Mouse (Mus musculus) erythroblast, embryonic 14.5 days (primary cell): ENCODE results near the gene Rae1. TPM values are rescaled to one million over a fixed set of nuclear protein-coding genes. Genes with fewer than 3 reads are reported as not detected.

Experiments used
- H3K27me3 ChIP-seq: 2 replicates; pipeline ENCODE4 v1.6.1; 2012; ENCODE audit warnings: inconsistent platforms; ENCODE audit not compliant: control insufficient read depth
- H3K36me3 ChIP-seq: 2 replicates; pipeline ENCODE4 v1.6.1; 2012; ENCODE audit warnings: mild to moderate bottlenecking, inconsistent platforms; ENCODE audit not compliant: control insufficient read depth
- H3K4me1 ChIP-seq: 2 replicates; pipeline ENCODE4 v1.6.1; 2012; ENCODE audit warnings: inconsistent platforms; ENCODE audit not compliant: control insufficient read depth
- H3K4me3 ChIP-seq: replicated peaks from 2 replicates; pipeline ENCODE3; 2012; ENCODE audit warnings: moderate library complexity, mild to moderate bottlenecking, inconsistent platforms
- H3K9me3 ChIP-seq: 2 replicates; pipeline ENCODE4 v1.6.1; 2012; ENCODE audit warnings: low read length, inconsistent platforms, mixed read lengths; ENCODE audit not compliant: control insufficient read depth
- GATA1 ChIP-seq: IDR thresholded peaks from 2 replicates; pipeline ENCODE4 v1.6.1; 2012; ENCODE audit warnings: low read length, inconsistent platforms, mixed read lengths
- TAL1 ChIP-seq: IDR thresholded peaks from 3 replicates; pipeline ENCODE4 v1.6.1; 2012; ENCODE audit warnings: low read length, inconsistent platforms, mixed read lengths
- polyA plus RNA-seq: library from polyadenylated mRNA; stranded (reverse); fragments of >175 nt; gene quantifications from 2 replicates; pipeline ENCODE4 v1.2.3, GENCODE M21; 2012

Gene Rae1
- polyA plus RNA-seq, 1 experiment = 3.4 TPM

DNA sequence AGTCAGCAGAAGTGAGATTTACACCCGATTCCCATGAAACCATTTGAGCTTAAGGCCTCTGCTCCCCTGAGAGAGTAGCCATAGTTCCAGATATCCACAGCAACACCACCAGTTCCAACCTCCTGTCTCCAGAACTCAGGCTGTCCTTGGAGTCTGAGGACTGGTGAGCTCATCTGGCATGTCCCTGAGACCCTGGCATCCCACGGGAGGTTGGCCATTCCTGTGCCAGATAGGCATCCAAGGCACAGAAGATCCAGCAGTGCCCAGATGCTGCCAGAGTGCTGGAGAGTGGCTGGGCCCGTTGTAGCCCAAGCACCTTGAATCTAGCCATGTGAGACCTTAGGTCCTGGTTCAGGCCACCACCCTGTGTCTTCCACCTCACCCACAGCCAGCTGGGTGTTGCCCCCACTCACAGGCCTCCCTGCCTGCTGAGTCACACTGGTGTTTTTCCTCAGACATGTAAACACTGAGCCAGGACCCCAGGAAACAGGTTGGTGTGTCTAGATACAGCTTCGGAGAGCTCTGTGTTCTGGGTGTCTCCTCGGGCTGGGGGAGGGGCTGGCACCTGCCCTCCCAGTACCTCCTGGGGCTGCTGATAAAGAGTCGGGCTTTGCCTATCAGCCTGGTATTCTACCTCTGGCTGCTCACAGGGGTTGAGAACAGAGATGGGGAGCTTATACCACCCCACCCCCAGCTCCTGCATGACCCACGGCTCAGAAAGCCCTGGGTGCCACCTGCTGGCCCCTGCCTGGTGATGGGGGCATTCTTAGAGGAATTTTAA, 38.1 kb downstream of the Rae1 start:
- H3K36me3 ChIP-seq = peaks cover 96% of the 10 kb centered on the region

DNA sequence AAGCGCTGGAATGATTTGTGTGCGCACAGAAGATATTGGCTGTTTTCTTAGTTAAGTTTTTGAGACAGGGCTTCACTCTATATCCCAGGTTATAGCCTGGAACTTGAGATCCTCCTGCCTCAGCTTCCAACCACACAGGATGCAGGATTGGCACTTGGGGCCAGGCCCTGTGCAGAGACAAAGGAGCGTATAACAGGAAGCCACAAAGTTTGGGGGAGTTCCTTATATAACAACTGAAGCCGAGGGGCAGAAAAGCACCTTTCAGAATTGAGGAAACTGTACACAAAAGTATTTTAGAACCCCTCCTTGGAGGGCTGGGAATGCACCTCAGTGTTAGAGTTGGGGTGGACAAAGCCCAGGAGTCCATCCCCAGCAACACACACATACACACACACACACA, 39.1 kb downstream of the Rae1 start:
- peak overlapping the region; percentile 28 for H3K4me3 ChIP-seq
- H3K4me1 ChIP-seq = peaks cover 98% of the 10 kb centered on the region
- no peak for TF ChIP-seq GATA1
- TF ChIP-seq TAL1 = no peak
- no peaks in the 10 kb centered on the region for H3K27me3 ChIP-seq
- H3K36me3 ChIP-seq = peaks cover 92% of the 10 kb centered on the region
- H3K9me3 ChIP-seq = no peaks in the 10 kb centered on the region

More for the DNA sequence above, 38.1 kb downstream of the Rae1 start:
- Histone ChIP-seq H3K4me3 (peak overlapping the region; percentile 54), H3K27me3 (no peaks in the 10 kb centered on the region), H3K4me1 (peaks cover 100% of the 10 kb centered on the region), H3K9me3 (no peaks in the 10 kb centered on the region)
- TF ChIP-seq GATA1 = peak; percentile 96
- TF ChIP-seq TAL1 = peak; percentile 95

DNA sequence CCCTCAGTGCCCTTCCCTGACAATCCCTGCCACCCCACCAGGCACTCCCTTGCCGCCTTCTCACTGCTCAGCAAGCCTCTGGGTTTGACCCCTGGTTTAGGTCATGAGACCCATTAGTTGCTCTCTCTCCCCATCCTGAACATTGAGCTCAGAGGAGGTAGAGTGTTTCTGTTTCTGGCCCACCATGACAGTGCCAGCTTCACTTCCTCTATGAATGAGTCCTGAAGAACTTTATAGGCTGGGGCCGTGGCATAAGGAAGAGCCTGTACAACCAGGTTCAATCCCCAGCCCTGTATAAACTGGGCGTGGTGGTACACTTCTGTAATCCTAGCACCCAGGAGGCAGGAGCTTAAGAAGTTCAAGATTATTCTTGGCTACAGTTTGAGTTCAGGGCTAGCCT, 40.9 kb downstream of the Rae1 start:
- Histone ChIP-seq H3K36me3 (peaks cover 86% of the 10 kb centered on the region), H3K4me3 (no peak overlapping the region), H3K4me1 (peaks cover 93% of the 10 kb centered on the region), H3K27me3 (no peaks in the 10 kb centered on the region), H3K9me3 (peaks cover 4% of the 10 kb centered on the region; the same call in 1 of the 2 replicates)
- TF ChIP-seq GATA1 (no peak), TAL1 (no peak)

DNA sequence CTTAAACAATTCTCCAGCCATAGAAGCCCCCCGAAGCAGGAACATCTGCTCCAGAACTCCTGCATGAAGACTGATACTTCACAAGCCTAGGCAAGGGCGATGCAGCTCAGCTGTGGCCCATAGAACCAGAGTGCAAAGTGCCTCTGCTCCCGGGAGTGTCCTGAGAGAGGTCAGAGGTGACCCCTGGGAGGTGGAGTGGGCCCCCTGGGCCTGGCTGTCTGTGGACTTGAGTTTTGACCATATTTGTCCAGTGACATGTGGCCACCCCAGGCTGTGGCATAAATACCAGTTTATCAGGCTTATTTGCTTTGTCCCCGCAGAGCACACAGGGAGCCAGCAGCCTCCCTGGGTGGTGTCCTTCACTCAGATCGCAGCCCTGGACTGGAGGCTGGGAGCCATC, 41.3 kb downstream of the Rae1 start:
- H3K9me3 ChIP-seq = peaks cover 4% of the 10 kb centered on the region; the same call in 1 of the 2 replicates
- no peak overlapping the region for H3K4me3 ChIP-seq
- H3K27me3 ChIP-seq = no peaks in the 10 kb centered on the region
- peaks cover 81% of the 10 kb centered on the region for H3K36me3 ChIP-seq
- H3K4me1 ChIP-seq = peaks cover 92% of the 10 kb centered on the region
- TF ChIP-seq TAL1 (no peak), GATA1 (no peak)

DNA sequence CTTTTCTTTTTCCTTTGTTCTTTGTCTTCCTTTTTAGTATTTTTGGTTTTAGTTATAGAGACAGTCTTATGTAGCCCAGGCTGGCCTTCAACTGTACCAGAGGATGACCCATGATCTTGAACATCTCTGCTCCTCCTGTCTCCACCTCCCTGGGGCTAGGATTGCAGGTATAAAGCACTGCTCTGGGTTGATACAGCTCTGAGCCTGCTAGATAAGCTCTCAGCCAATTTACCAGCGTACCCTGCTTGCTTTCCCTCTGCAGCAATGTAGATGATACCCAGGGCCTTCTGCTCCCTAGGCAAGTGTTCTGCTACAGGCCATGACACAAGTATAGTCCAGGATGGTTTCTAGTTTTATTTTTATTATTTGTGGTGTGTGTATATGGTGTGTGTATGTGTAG, 42.0 kb downstream of the Rae1 start:
- Histone ChIP-seq H3K4me1 (peaks cover 92% of the 10 kb centered on the region), H3K36me3 (peaks cover 75% of the 10 kb centered on the region), H3K4me3 (no peak overlapping the region), H3K27me3 (no peaks in the 10 kb centered on the region), H3K9me3 (peaks cover 4% of the 10 kb centered on the region; the same call in 1 of the 2 replicates)
- TF ChIP-seq TAL1 (peak; percentile 40; the same call in 2 of the 3 replicates), GATA1 (no peak; the same call in 1 of the 2 replicates)

DNA sequence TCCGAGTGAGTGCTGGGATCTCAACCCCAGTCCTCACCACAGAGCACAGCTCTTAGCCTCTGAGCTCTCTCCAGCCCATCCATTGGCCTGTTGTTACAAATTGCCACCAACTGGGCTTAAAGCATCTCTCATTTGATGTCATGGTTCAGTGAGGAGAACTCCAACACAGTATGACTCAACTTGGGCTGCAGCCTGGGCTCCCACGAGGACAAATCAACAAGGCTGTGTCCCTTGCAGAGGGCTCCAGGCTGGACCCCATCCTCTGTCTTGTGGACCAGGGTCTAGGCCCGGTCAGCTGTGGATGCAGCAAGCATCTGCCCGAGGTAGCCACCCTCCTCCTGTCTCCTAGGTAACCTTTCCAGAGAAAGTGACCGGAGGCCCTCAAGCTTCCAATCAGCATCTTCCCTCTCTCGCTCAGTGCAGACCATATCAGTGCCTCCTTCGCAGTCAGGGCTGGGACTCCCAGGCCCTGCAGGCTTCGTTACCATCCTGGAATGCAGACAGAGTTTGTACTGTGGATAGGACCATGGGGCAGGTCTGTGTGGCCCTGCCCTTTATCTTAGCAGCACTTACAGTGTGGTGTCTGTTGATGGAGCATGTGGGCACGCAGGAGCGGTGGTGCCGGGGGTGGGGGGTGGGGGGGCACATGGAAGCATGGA, 42.7 kb downstream of the Rae1 start:
- Histone ChIP-seq H3K4me1 (peaks cover 87% of the 10 kb centered on the region), H3K27me3 (no peaks in the 10 kb centered on the region; the same call in 1 of the 2 replicates), H3K36me3 (peaks cover 67% of the 10 kb centered on the region), H3K4me3 (no peak overlapping the region), H3K9me3 (peaks cover 4% of the 10 kb centered on the region; the same call in 1 of the 2 replicates)
- TF ChIP-seq TAL1 = no peak

DNA sequence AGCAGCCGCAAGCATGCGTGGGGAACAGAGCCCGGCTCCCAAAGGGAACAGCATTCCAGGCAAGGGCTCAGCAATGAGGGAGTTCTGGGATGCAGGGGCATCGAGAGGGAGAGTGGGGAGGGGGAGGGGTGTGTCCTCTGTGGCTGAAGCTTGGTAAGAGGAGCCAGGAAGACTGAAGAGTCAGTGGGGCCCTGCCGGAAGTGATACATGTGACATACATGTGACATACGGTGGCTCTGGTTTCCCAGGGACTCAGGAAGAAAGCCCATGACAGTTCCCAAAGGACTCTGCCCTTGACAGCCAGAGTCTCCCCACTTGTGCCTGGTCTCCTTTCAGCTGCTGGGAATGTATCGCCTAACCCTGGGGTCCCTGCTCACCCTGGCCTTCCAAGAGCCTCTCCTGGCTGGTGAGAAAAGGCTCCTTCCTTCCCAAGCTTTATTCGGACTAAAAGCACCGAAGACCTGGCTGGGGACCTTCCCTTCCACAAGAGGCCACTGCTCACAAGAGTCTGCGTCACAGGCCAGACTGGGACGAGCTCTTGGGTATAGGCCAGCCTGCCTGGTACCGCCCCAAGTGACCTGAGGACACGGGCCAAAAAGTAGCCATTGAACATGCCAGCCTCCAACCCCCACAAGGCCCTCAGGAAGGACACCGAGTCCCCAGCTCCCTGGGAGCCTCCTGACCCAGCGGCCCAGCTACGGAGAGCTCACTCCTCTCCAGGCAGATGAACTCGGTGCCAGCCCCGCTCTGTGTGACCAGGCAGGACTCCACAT, 44.5 kb downstream of the Rae1 start:
- Histone ChIP-seq H3K9me3 (peaks cover 4% of the 10 kb centered on the region; the same call in 1 of the 2 replicates), H3K36me3 (peaks cover 53% of the 10 kb centered on the region), H3K4me3 (no peak overlapping the region), H3K4me1 (peaks cover 82% of the 10 kb centered on the region), H3K27me3 (peaks cover 4% of the 10 kb centered on the region)
- no peak for TF ChIP-seq GATA1
- no peak for TF ChIP-seq TAL1

DNA sequence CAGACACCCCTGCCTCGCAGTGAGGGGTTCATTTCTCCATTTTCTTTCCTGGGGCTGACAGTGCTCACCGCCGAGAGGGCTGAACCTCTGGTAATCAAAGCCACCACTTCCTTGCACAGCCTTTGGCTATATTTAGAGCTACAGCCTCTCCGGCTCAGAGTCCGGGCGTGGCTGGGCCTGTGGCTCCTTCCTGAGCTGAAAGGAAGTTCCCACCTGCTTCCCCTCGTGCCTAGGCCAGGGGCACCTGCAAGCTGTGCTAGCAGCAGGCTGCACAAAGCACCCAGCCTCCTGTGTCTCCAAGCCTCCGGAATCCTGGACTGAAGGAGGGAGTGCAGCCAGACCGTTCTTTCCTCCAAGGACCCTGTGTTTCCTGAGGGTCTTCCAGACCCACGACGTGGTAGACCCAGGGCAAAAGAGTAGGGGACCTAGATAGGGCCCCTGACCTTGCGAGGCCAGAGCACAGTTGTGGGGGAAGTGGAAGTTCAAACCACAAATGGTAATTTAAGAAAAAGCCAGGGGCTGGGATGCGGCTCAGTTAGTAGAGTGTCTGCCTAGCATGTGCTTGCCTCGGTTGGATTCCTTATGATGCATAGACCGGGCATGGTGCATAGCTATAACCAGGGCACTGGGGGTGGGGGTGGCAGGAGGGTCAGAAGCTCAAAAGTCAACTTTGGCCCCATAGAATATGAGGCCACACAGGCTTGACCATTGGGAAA, 46.8 kb downstream of the Rae1 start:
- TF ChIP-seq GATA1 (no peak), TAL1 (no peak)
- peaks cover 4% of the 10 kb centered on the region; the same call in 1 of the 2 replicates for H3K9me3 ChIP-seq
- H3K4me1 ChIP-seq = peaks cover 78% of the 10 kb centered on the region
- H3K27me3 ChIP-seq = peaks cover 4% of the 10 kb centered on the region
- H3K36me3 ChIP-seq = peaks cover 30% of the 10 kb centered on the region
- no peak overlapping the region for H3K4me3 ChIP-seq
